Mouse (Mus musculus) frontal cortex, postnatal 36 days (tissue): ENCODE results near the gene Krt42.
"Not testable (repeated sequence)": the region's sequence is repeated elsewhere in the genome, so short reads cannot be mapped to it uniquely, and the experiment has no call there.

Source experiments
- DNase-seq, 2 experiments: peaks; one replicate each; pipeline ENCODE4 v3.0.0; 2022; ENCODE audit warnings: low spot score in 2 of 2

Gene Krt42

GRCm38 (mm10) chr11:100278759-100279158, 9.1 kb upstream of the Krt42 start:
- no peak for DNase-seq

- no peak for DNase-seq
Measured at GRCm38 (mm10) chr11:100277726-100278480, 8.2 kb upstream of the Krt42 start.

- no peak for DNase-seq
Measured at GRCm38 (mm10) chr11:100275466-100275865, 5.8 kb upstream of the Krt42 start.

- DNase-seq = no peak
Measured at GRCm38 (mm10) chr11:100274719-100275118, 5.0 kb upstream of the Krt42 start.

- DNase-seq = no peak
Measured at GRCm38 (mm10) chr11:100271878-100272277, 2.2 kb upstream of the Krt42 start.

- DNase-seq = no peak
Measured at GRCm38 (mm10) chr11:100262058-100262980, 7.4 kb downstream of the Krt42 start.

GRCm38 (mm10) chr11:100261235-100261605, 8.5 kb downstream of the Krt42 start:
- DNase-seq = no peak

GRCm38 (mm10) chr11:100260514-100261234, 9.0 kb downstream of the Krt42 start, which contains the start of gene Krt17:
Gene Krt17, minus strand, starts transcription at chr11:100261029.
- DNase-seq = no peak

GRCm38 (mm10) chr11:100259079-100259478, 10.6 kb downstream of the Krt42 start:
- DNase-seq = no peak

- no peak for DNase-seq
Measured at GRCm38 (mm10) chr11:100257967-100258366, 11.7 kb downstream of the Krt42 start.

GRCm38 (mm10) chr11:100255514-100255913, 14.2 kb downstream of the Krt42 start:
- no peak for DNase-seq

GRCm38 (mm10) chr11:100254360-100255090, 15.1 kb downstream of the Krt42 start:
- DNase-seq = no peak

GRCm38 (mm10) chr11:100248852-100249465, 20.7 kb downstream of the Krt42 start, which contains the start of gene Krt16:
Gene Krt16, minus strand, starts transcription at chr11:100248902.
- no peak for DNase-seq

GRCm38 (mm10) chr11:100246471-100246870, 23.2 kb downstream of the Krt42 start:
- peak in 1 of 2 experiments; percentile 4 for DNase-seq

GRCm38 (mm10) chr11:100240272-100240671, 29.4 kb downstream of the Krt42 start:
- not testable (repeated sequence) for DNase-seq

- no peak for DNase-seq
Measured at GRCm38 (mm10) chr11:100221741-100222140, 47.9 kb downstream of the Krt42 start.

GRCm38 (mm10) chr11:100219304-100219703, 50.4 kb downstream of the Krt42 start:
- no peak for DNase-seq
